Mouse (Mus musculus) right cerebral cortex, postnatal 25 days (tissue): ENCODE measurements around the gene 2810004N23Rik.
A peak's percentile ranks its signal among the peaks of the same experiment; 100 is the strongest.
"Not testable (repeated sequence)": the region's sequence is repeated elsewhere in the genome, so short reads cannot be mapped to it uniquely, and the experiment has no call there.

ENCODE experiments used
- DNase-seq: peaks from one replicate; pipeline ENCODE4 v3.0.0; 2022

Gene 2810004N23Rik

GRCm38 (mm10) chr8:124863729-124864128 lies 809 bp upstream of the 2810004N23Rik start:
- no peak for DNase-seq

DNA sequence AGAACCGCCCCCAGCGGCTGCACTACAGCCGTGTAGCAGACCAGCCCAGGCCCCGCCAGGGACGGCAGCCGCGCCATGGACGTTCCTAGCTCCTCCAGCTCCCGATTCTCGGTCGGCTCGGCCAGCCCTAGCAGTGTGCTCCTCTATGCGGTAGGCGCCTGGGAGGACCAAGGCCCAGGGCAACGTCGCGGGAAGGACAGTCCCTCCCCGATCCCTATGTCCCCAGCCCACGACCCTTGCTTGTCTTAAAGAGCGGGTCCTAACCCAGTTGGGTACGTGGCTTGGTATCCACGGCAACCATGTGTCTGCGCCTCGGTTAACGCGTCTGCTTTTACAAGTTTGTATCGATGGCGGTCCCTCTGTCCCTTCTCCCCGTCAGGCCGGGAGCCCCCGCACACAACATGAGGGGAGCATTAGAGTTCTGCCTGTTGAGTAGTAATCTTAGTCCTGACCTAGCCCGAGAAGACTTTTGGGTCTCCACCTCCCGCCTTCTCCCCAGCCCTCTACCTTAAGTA lies 300 bp upstream of the 2810004N23Rik start:
- no peak for DNase-seq

GRCm38 (mm10) chr8:124860188-124860587 lies 2.7 kb downstream of the 2810004N23Rik start:
- DNase-seq = no peak

- no peak for DNase-seq
Measured at GRCm38 (mm10) chr8:124859466-124859865, 3.5 kb downstream of the 2810004N23Rik start.

DNA sequence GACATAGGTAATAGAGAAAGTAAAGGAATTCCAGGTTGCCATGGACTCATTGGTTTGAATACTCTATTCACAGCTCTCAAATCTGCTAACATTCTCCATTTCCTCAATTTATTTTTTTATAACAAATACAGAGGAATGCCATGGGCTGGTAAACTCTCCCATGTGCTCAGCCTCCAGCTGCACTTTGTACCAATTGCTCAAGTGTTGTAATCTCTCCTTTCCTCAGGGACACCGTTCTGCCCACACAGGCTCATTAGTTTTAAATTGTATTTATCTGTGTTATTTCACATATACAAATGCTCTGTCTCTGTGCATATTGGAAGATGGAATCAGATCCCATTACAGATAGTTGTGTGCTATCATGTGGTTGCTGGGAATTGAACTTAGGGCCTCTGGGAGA lies 9.4 kb downstream of the 2810004N23Rik start:
- DNase-seq = no peak

GRCm38 (mm10) chr8:124845573-124845972 lies 17.3 kb downstream of the 2810004N23Rik start:
- no peak for DNase-seq

GRCm38 (mm10) chr8:124845131-124845530 lies 17.8 kb downstream of the 2810004N23Rik start:
- no peak for DNase-seq

GRCm38 (mm10) chr8:124842929-124843328 lies 20.0 kb downstream of the 2810004N23Rik start:
- DNase-seq = not testable (repeated sequence)

GRCm38 (mm10) chr8:124841775-124842174 lies 21.1 kb downstream of the 2810004N23Rik start:
- no peak for DNase-seq

DNA sequence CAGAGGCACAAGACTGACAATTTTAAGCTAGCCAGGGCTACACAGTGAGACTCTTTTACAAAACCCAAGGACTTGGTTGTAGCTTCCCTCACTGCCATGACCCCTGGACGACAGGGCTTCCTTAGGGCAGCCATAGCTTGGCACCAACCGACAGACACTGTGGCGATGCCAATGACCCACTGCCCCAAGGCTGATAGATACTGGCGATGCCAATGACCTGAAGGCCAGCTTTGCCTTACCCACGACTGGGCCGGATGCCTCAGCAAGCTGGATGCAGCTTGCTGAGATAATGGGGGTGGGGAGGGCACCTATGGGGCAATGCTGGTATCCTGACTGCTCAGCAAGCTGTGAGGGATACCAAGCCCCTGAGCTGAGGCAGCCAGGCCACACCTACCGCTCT lies 22.0 kb downstream of the 2810004N23Rik start:
- DNase-seq = no peak

DNA sequence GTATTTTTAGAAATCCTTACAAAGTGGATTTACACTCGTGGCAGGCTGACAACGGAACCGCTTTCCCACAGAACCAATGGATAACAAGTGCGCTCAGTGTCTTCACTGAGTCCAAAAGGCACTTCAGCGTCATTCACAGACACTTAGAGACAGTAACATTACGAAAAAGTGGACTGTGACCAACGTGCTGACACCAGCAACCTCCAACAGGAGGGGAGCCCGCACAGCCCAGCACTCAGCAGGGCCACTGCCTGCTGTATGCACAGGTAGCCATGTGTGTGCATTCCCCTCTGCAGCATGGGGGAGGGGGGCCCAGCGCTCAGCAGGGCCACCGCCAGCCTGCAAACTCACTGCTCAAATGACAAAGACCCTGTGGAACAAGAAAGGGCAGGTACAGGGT lies 23.5 kb downstream of the 2810004N23Rik start:
- no peak for DNase-seq

DNA sequence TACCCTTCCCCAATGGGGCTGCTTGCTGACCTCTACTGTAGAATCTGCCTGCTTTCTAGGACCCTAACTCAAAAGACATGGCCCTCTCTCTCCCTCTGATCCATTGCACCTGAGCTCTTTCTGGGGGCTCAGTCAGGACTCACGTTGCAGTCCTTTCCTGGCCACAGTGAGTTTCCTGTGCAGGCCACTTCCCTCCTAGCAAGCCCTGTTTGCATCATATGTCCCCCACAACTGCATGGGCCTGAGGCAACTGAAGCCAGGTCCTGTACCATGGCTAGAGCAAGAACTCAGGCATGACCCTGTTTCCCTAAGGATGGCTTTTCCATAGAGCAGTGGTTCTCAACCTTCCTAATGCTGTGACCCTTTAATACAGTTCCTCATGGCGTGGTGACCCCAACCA lies 25.0 kb downstream of the 2810004N23Rik start:
- no peak for DNase-seq

DNA sequence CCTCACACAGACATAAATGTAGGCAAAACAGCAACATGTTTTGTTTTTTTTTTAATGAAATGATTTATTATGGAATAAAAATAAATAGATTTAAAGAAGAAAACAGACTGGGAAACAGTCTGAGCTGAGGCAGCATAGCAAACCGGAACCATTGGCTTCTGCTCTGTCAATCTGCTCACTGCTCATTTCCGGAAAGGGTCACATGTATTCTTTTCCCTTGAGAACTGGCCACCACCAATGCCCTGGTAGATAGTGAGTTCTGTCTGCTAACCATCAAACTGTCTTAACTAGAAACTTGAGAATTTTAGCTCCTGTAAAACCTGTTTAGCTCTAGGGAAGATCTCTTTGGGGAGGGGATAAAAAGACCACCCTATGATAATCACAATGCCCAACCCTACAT lies 26.0 kb downstream of the 2810004N23Rik start:
- DNase-seq = no peak

GRCm38 (mm10) chr8:124836273-124836672 lies 26.6 kb downstream of the 2810004N23Rik start:
- DNase-seq = no peak

DNA sequence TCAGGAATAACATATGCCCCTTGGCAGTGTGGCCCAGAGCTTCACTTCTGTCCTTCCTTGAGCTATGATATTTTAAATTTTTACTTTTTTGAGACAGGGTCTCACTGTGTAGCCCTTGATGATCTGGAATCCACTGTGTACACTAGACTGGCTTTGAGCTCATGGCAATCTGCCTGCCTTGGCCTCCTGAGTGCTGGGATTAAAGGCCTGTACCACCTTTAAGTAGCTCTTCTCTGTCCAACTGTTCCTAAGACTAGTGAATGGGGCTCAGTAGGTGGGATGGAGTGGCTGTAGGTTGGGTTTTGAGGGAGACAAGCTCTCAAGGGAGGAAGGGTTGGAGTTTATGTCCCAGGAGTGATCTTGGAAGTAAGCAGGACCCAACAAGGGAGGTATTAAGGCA lies 27.1 kb downstream of the 2810004N23Rik start:
- no peak for DNase-seq

GRCm38 (mm10) chr8:124833430-124834205 lies 29.3 kb downstream of the 2810004N23Rik start:
- DNase-seq = no peak

DNA sequence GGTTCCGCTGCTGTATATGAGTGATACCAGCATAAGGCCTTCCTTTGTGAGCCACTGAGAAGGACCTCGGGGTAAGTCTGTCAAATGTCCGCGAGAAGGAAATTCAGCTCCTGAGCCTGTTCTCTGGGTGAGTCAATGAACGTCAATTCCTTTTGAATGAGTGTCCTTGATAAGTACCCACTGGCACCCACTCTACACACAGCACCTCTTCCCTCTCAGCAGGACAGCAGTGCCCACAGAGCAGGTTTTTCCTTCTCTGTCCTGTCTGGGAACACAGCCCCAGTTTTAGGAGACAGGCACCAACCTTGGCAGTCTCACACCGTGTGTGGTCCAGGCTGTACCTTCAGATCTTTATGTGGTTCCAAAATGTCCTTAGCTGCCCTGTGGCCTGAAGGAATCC lies 31.0 kb downstream of the 2810004N23Rik start:
- DNase-seq = no peak

GRCm38 (mm10) chr8:124831531-124831930 lies 31.4 kb downstream of the 2810004N23Rik start:
- no peak for DNase-seq

GRCm38 (mm10) chr8:124830050-124830449 lies 32.9 kb downstream of the 2810004N23Rik start:
- no peak for DNase-seq

GRCm38 (mm10) chr8:124828561-124829240 lies 34.2 kb downstream of the 2810004N23Rik start:
- peak; percentile 42 for DNase-seq

DNA sequence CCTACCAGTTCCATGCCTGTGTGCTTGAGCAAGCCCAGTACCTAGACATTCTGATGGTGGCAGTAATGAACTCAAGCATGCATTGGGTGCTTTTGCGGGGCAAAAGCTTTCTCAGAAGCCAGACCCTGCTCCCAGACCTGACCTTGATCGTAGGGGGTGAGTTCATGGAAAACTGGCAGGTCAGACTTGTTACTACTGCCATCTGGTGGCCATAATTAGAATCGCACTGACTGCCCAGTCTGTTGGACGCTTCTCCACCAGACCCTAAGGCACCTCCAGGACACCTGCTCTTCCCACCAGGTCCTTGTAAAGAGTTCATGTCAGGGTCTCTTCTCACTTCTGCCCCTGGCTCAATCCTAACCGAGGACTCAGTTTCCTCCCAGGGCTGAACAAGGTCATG lies 35.5 kb downstream of the 2810004N23Rik start:
- DNase-seq = no peak

GRCm38 (mm10) chr8:124826658-124827057 lies 36.3 kb downstream of the 2810004N23Rik start:
- DNase-seq = no peak

GRCm38 (mm10) chr8:124823497-124823896 lies 39.4 kb downstream of the 2810004N23Rik start:
- DNase-seq = no peak

DNA sequence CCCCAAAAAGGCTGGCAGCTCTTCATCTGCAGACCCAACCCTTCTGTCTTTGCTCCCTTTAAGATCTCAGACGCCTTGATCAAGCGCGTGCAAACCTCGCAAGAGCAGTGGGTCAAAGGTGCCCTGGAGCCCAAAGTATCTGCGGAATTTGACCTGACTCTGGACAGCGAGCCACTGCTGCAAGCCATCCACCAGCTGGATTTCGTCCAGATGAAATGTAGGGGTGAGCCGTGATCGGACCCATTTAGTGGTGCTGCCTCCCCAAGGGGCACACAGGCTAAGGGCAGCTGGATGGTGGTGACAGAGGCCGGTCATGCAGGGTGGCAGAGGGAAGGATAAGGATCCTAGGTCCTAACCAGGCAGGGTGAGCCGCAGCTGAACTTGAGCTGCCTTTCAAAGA lies 42.8 kb downstream of the 2810004N23Rik start:
- no peak for DNase-seq
